Mouse (Mus musculus): ENCODE measurements around the gene Slc1a5. TPM values are rescaled to one million over a fixed set of nuclear protein-coding genes. Genes with fewer than 3 reads are reported as not detected.

The Slc1a5 gene
- polyA plus RNA-seq, 1 experiment from 2014 or later = 50.8 TPM

DNA sequence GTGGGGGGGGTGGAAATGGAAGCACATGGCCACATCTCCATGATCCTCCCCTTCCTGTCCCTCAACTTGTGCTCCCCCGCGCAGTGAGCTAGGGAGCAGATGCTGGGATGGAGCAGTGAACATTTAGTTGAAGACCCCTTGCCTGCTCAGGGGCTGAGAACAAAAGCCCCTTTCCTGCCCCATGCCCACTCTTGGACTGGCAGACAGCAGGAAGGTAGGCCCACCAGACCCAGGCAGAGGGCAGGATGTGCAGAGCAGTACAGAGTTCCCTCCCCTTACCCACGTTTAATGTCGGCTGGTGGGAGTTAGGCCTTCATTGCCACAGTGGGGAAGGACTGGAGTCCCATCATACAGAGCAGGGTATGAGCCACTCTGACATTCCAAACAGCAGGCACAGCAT lies 59.9 kb downstream of the Slc1a5 start:
- no peaks in the 10 kb centered on the region for H3K27me3 ChIP-seq (replicated peaks)
- peaks cover 53% of the 10 kb centered on the region for H3K36me3 ChIP-seq
- 76% methylated on average over 4 of the region's 4 CpGs for WGBS
- no peak for ATAC-seq (ENCODE audit: insufficient number of reproducible peaks, low FRiP score)
- H3K4me1 ChIP-seq (replicated peaks) = peaks cover 35% of the 10 kb centered on the region
- H3K9ac ChIP-seq = no peak overlapping the region
- no peak overlapping the region for H3K4me2 ChIP-seq
- no peak overlapping the region for H3K4me3 ChIP-seq
- no peaks in the 10 kb centered on the region for H3K9me3 ChIP-seq (replicated peaks)
- H3K27ac ChIP-seq (ENCODE audit: poor library complexity, severe bottlenecking) = 0 out of 2 replicates have a peak overlapping the region, but pooled peaks have one; percentile 8

- Histone ChIP-seq H3K4me3 (peak overlapping the region; percentile 70), H3K27ac (ENCODE audit: poor library complexity, severe bottlenecking) (peak overlapping the region; percentile 87), H3K27me3 (replicated peaks) (no peaks in the 10 kb centered on the region), H3K9me3 (replicated peaks) (no peaks in the 10 kb centered on the region), H3K4me2 (peak overlapping the region; percentile 98), H3K4me1 (replicated peaks) (peaks cover 35% of the 10 kb centered on the region), H3K9ac (peak overlapping the region; percentile 94), H3K36me3 (peaks cover 53% of the 10 kb centered on the region)
- WGBS = 39% methylated on average over 11 of the region's 11 CpGs
- ATAC-seq (ENCODE audit: insufficient number of reproducible peaks, low FRiP score) = no peak
Measured at GRCm38 (mm10) chr7:16841561-16842560, 60.7 kb downstream of the Slc1a5 start.

- Histone ChIP-seq H3K9me3 (replicated peaks) (no peaks in the 10 kb centered on the region), H3K36me3 (peaks cover 53% of the 10 kb centered on the region), H3K4me3 (peak within 1 kb of the TSS; percentile 70), H3K27ac (ENCODE audit: poor library complexity, severe bottlenecking) (peak within 1 kb of the TSS; percentile 87), H3K4me2 (peak within 1 kb of the TSS; percentile 98), H3K9ac (peak within 1 kb of the TSS; percentile 94), H3K27me3 (replicated peaks) (no peaks in the 10 kb centered on the region), H3K4me1 (replicated peaks) (peaks cover 35% of the 10 kb centered on the region)
- ATAC-seq (ENCODE audit: insufficient number of reproducible peaks, low FRiP score) = peak; percentile 82
- whole genome bisulfite sequencing = 0% methylated on average over 32 of the region's 32 CpGs
Measured at GRCm38 (mm10) chr7:16842645-16843063, 61.5 kb downstream of the Slc1a5 start, which contains the start of gene Prkd2. TSS of gene Prkd2 (plus strand) at chr7:16842902.

- H3K36me3 ChIP-seq = peaks cover 47% of the 10 kb centered on the region
- under 1% methylated on average over 32 of the region's 33 CpGs for WGBS
- no peak for ATAC-seq (ENCODE audit: insufficient number of reproducible peaks, low FRiP score)
Measured at GRCm38 (mm10) chr7:16843441-16844171, 62.5 kb downstream of the Slc1a5 start.

DNA sequence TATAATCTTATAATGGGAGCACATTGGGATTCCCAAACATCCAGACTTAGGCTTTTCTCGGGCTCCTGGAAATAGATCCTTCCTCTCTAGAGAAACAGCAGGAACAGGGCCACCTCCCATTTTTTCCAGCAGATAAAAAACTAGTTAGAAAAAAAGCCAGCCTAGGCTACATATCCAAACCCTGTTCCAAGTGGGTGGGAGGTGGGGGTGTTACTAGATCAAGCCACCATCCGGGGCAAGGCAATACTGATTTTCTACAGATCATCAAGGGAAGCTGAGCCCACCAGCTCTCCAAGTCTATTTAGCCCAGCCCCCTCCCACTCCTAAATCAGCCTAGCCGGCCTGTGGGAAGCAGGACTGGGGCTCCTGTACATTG lies 63.5 kb downstream of the Slc1a5 start:
- ATAC-seq (ENCODE audit: insufficient number of reproducible peaks, low FRiP score) = no peak
- 46% methylated on average over 3 of the region's 3 CpGs for WGBS

More at GRCm38 (mm10) chr7:16843441-16844171, 62.5 kb downstream of the Slc1a5 start:
- H3K9me3 ChIP-seq (replicated peaks) = no peaks in the 10 kb centered on the region
- H3K4me3 ChIP-seq = peak overlapping the region; percentile 70
- H3K4me2 ChIP-seq = peak overlapping the region; percentile 98
- peak overlapping the region; percentile 87 for H3K27ac ChIP-seq (ENCODE audit: poor library complexity, severe bottlenecking)
- H3K9ac ChIP-seq = peak overlapping the region; percentile 94
- H3K27me3 ChIP-seq (replicated peaks) = no peaks in the 10 kb centered on the region
- peaks cover 35% of the 10 kb centered on the region for H3K4me1 ChIP-seq (replicated peaks)

GRCm38 (mm10) chr7:16845072-16845819 lies 64.1 kb downstream of the Slc1a5 start:
- no peak; the same call in 1 of the 2 replicates for ATAC-seq (ENCODE audit: insufficient number of reproducible peaks, low FRiP score)
- peak overlapping the region; percentile 64 for H3K9ac ChIP-seq
- H3K27me3 ChIP-seq (replicated peaks) = no peaks in the 10 kb centered on the region
- peaks cover 47% of the 10 kb centered on the region for H3K36me3 ChIP-seq
- 31% methylated on average over 14 of the region's 14 CpGs for WGBS
- H3K4me3 ChIP-seq = peak overlapping the region; percentile 70
- H3K4me2 ChIP-seq = peak overlapping the region; percentile 98
- peaks cover 35% of the 10 kb centered on the region for H3K4me1 ChIP-seq (replicated peaks)
- peak overlapping the region; percentile 87 for H3K27ac ChIP-seq (ENCODE audit: poor library complexity, severe bottlenecking)
- no peaks in the 10 kb centered on the region for H3K9me3 ChIP-seq (replicated peaks)

More for the DNA sequence above, 63.5 kb downstream of the Slc1a5 start:
- peaks cover 35% of the 10 kb centered on the region for H3K4me1 ChIP-seq (replicated peaks)
- peak overlapping the region; percentile 87 for H3K27ac ChIP-seq (ENCODE audit: poor library complexity, severe bottlenecking)
- H3K9ac ChIP-seq = peak overlapping the region; percentile 64
- H3K4me2 ChIP-seq = peak overlapping the region; percentile 98
- H3K9me3 ChIP-seq (replicated peaks) = no peaks in the 10 kb centered on the region
- H3K36me3 ChIP-seq = peaks cover 47% of the 10 kb centered on the region
- peak overlapping the region; percentile 70 for H3K4me3 ChIP-seq
- H3K27me3 ChIP-seq (replicated peaks) = no peaks in the 10 kb centered on the region

DNA sequence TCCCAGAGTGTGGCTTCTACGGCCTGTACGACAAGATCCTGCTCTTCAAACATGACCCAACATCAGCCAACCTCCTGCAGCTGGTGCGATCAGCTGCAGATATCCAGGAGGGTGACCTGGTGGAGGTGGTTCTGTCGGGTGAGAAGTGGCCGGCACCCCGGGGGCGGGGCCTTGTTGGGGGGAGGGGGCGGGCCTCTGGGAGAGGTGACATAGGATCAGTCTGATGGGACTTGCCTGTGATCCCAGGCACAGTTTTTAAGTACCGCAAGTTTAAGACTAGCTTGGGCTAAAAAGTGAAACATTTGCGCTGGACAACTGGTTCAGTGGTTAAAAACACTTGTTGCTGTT lies 64.7 kb downstream of the Slc1a5 start:
- Histone ChIP-seq H3K9me3 (replicated peaks) (no peaks in the 10 kb centered on the region), H3K27ac (ENCODE audit: poor library complexity, severe bottlenecking) (peak overlapping the region; percentile 87), H3K4me1 (replicated peaks) (peaks cover 35% of the 10 kb centered on the region), H3K36me3 (peaks cover 47% of the 10 kb centered on the region), H3K27me3 (replicated peaks) (no peaks in the 10 kb centered on the region), H3K4me3 (peak overlapping the region; percentile 70), H3K9ac (peak overlapping the region; percentile 64; the same call in 1 of the 2 replicates), H3K4me2 (peak overlapping the region; percentile 98)
- WGBS = 32% methylated on average over 10 of the region's 10 CpGs
- ATAC-seq (ENCODE audit: insufficient number of reproducible peaks, low FRiP score) = no peak

DNA sequence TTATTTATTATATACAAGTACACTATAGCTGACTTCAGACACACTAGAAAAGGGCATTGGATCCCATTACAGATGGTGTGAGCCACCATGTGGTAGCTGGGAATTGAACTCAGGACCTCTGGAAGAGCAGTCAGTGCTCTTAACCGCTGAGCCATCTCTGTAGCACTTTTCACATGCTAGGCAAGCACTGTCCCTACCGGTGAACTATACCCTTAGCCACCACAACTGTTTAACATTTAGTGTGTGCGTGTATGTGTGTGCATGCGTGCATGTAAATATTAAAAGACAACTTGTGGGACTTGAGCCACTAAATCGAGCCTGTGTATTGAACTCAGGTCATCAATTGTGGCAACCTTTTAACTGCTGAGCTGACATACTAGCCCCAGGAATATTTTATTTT lies 65.6 kb downstream of the Slc1a5 start:
- no peak for ATAC-seq (ENCODE audit: insufficient number of reproducible peaks, low FRiP score)
- Histone ChIP-seq H3K9me3 (replicated peaks) (no peaks in the 10 kb centered on the region), H3K4me3 (no peak overlapping the region), H3K4me1 (replicated peaks) (peaks cover 27% of the 10 kb centered on the region), H3K27ac (ENCODE audit: poor library complexity, severe bottlenecking) (no peak overlapping the region), H3K4me2 (no peak overlapping the region), H3K36me3 (peaks cover 47% of the 10 kb centered on the region), H3K27me3 (replicated peaks) (no peaks in the 10 kb centered on the region), H3K9ac (no peak overlapping the region)
- WGBS = 93% methylated on average over 5 of the region's 5 CpGs

- Histone ChIP-seq H3K9ac (no peak overlapping the region), H3K27me3 (replicated peaks) (no peaks in the 10 kb centered on the region), H3K4me3 (no peak overlapping the region), H3K27ac (ENCODE audit: poor library complexity, severe bottlenecking) (no peak overlapping the region), H3K4me1 (replicated peaks) (peaks cover 21% of the 10 kb centered on the region), H3K4me2 (no peak overlapping the region), H3K36me3 (peaks cover 52% of the 10 kb centered on the region), H3K9me3 (replicated peaks) (no peaks in the 10 kb centered on the region)
- ATAC-seq (ENCODE audit: insufficient number of reproducible peaks, low FRiP score) = no peak
- WGBS = 79% methylated on average over 19 of the region's 19 CpGs
Measured at GRCm38 (mm10) chr7:16847507-16847906, 66.4 kb downstream of the Slc1a5 start.

Data from heart, embryonic 12.5 days (tissue).